Mouse (Mus musculus): ENCODE results near the gene Kif13a.

Kif13a gene

GRCm38 (mm10) chr13:46921559-46921958 is 8.1 kb downstream of the Kif13a start:
- no peak for DNase-seq (ENCODE audit: low spot score in 2 of 2)

GRCm38 (mm10) chr13:46919797-46920196 is 9.9 kb downstream of the Kif13a start:
- DNase-seq (ENCODE audit: low spot score in 2 of 2) = no peak

- DNase-seq (ENCODE audit: low spot score in 2 of 2) = no peak
These were observed 11.2 kb downstream of the Kif13a start for GRCm38 (mm10) chr13:46918509-46918908.

- DNase-seq (ENCODE audit: low spot score in 2 of 2) = no peak
These were observed 17.7 kb downstream of the Kif13a start for GRCm38 (mm10) chr13:46911960-46912359.

GRCm38 (mm10) chr13:46911018-46911419 is 18.6 kb downstream of the Kif13a start:
- DNase-seq (ENCODE audit: low spot score in 2 of 2) = no peak

- no peak for DNase-seq (ENCODE audit: low spot score in 2 of 2)
These were observed 19.7 kb downstream of the Kif13a start for GRCm38 (mm10) chr13:46909946-46910345.

- no peak for DNase-seq (ENCODE audit: low spot score in 2 of 2)
These were observed 20.6 kb downstream of the Kif13a start for GRCm38 (mm10) chr13:46909005-46909565.

GRCm38 (mm10) chr13:46908387-46908786 is 21.3 kb downstream of the Kif13a start:
- no peak for DNase-seq (ENCODE audit: low spot score in 2 of 2)

- DNase-seq (ENCODE audit: low spot score in 2 of 2) = no peak
These were observed 21.8 kb downstream of the Kif13a start for GRCm38 (mm10) chr13:46907861-46908260.

GRCm38 (mm10) chr13:46907115-46907514 is 22.6 kb downstream of the Kif13a start:
- no peak for DNase-seq (ENCODE audit: low spot score in 2 of 2)

GRCm38 (mm10) chr13:46905971-46906370 is 23.7 kb downstream of the Kif13a start:
- DNase-seq (ENCODE audit: low spot score in 2 of 2) = no peak

- no peak for DNase-seq (ENCODE audit: low spot score in 2 of 2)
These were observed 24.6 kb downstream of the Kif13a start for GRCm38 (mm10) chr13:46904982-46905621.

- DNase-seq (ENCODE audit: low spot score in 2 of 2) = no peak
These were observed 27.0 kb downstream of the Kif13a start for GRCm38 (mm10) chr13:46902568-46903255.

- no peak for DNase-seq (ENCODE audit: low spot score in 2 of 2)
These were observed 28.7 kb downstream of the Kif13a start for GRCm38 (mm10) chr13:46900870-46901555.

- no peak for DNase-seq (ENCODE audit: low spot score in 2 of 2)
These were observed 30.8 kb downstream of the Kif13a start for GRCm38 (mm10) chr13:46898837-46899236.

- no peak for DNase-seq (ENCODE audit: low spot score in 2 of 2)
These were observed 31.3 kb downstream of the Kif13a start for GRCm38 (mm10) chr13:46898411-46898810.

GRCm38 (mm10) chr13:46892380-46892779 is 37.3 kb downstream of the Kif13a start:
- DNase-seq (ENCODE audit: low spot score in 2 of 2) = no peak

GRCm38 (mm10) chr13:46888150-46888683 is 41.5 kb downstream of the Kif13a start:
- no peak for DNase-seq (ENCODE audit: low spot score in 2 of 2)

- no peak for DNase-seq (ENCODE audit: low spot score in 2 of 2)
These were observed 43.0 kb downstream of the Kif13a start for GRCm38 (mm10) chr13:46886497-46887261.

- no peak for DNase-seq (ENCODE audit: low spot score in 2 of 2)
These were observed 44.0 kb downstream of the Kif13a start for GRCm38 (mm10) chr13:46885759-46886060.

- no peak for DNase-seq (ENCODE audit: low spot score in 2 of 2)
These were observed 44.5 kb downstream of the Kif13a start for GRCm38 (mm10) chr13:46884898-46885758.

All from urinary bladder, postnatal 4 days (tissue).